Mouse (Mus musculus) C2C12 (cell line): ENCODE measurements around the gene Gsto1. TPM values are rescaled to one million over a fixed set of nuclear protein-coding genes. Genes with fewer than 3 reads are reported as not detected.

ENCODE experiments used
- H3K27me3 ChIP-seq: one replicate; pipeline ENCODE4 v1.6.1; 2011; ENCODE audit not compliant: control insufficient read depth, insufficient read depth, insufficient read length
- H3K36me3 ChIP-seq: one replicate; pipeline ENCODE4 v1.6.1; 2011; ENCODE audit not compliant: control insufficient read depth, insufficient read depth
- H3K4me3 ChIP-seq: one replicate; pipeline ENCODE4 v1.5.1; 2011; ENCODE audit warnings: mild to moderate bottlenecking, control low read depth; ENCODE audit not compliant: poor library complexity, insufficient read depth, severe bottlenecking
- H3K79me2 ChIP-seq: one replicate; pipeline ENCODE4 v1.6.1; 2011; ENCODE audit not compliant: control insufficient read depth, insufficient read depth
- H3K79me3 ChIP-seq: one replicate; pipeline ENCODE4 v1.6.1; 2011; ENCODE audit warnings: low read depth, control low read depth
- H3ac ChIP-seq: one replicate; pipeline ENCODE3; 2011; ENCODE audit warnings: low read depth; ENCODE audit not compliant: control insufficient read depth, insufficient read length
- CEBPB ChIP-seq: IDR thresholded peaks from one replicate; pipeline ENCODE4 v1.6.1; 2011; ENCODE audit warnings: low read depth, mild to moderate bottlenecking, control low read depth, moderate library complexity
- CTCF ChIP-seq: IDR thresholded peaks from one replicate; pipeline ENCODE4 v1.5.1; 2011; ENCODE audit not compliant: control insufficient read depth, insufficient read depth, insufficient read length
- FOSL1 ChIP-seq: IDR thresholded peaks from one replicate; pipeline ENCODE4 v1.8.0; 2011; ENCODE audit warnings: mild to moderate bottlenecking, low read length; ENCODE audit not compliant: poor library complexity, insufficient read depth, severe bottlenecking
- MAX ChIP-seq: IDR thresholded peaks from one replicate; pipeline ENCODE4 v1.6.1; 2011; ENCODE audit warnings: mild to moderate bottlenecking, control low read depth
- MYOD1 ChIP-seq: IDR thresholded peaks from one replicate; pipeline ENCODE4 v1.6.1; 2011; ENCODE audit warnings: low read depth; ENCODE audit not compliant: control insufficient read depth, insufficient read length
- MYOG ChIP-seq: IDR thresholded peaks from one replicate; pipeline ENCODE4 v1.6.1; 2011; ENCODE audit not compliant: control insufficient read depth, insufficient read length; ENCODE audit errors: extremely low read depth
- USF1 ChIP-seq: IDR thresholded peaks from one replicate; pipeline ENCODE4 v1.6.1; 2011; ENCODE audit warnings: low read depth, mild to moderate bottlenecking, control low read depth, moderate library complexity
- polyA plus RNA-seq: library from polyadenylated mRNA; unstranded; fragments of >200 nt; fragmentation: generic; extraction: Trizol; gene quantifications from one replicate; pipeline ENCODE4 v1.2.1, GENCODE M21; 2012; ENCODE audit warnings: missing spikeins

Gene Gsto1
- polyA plus RNA-seq, 1 experiment: 272 TPM

- Histone ChIP-seq H3K4me3 (no peak overlapping the region), H3ac (no peak overlapping the region), H3K27me3 (no peaks in the 10 kb centered on the region), H3K79me3 (no peaks in the 10 kb centered on the region), H3K36me3 (no peaks in the 10 kb centered on the region), H3K79me2 (no peaks in the 10 kb centered on the region)
- TF ChIP-seq CEBPB (no peak), MAX (no peak), FOSL1 (no peak), MYOG (no peak), MYOD1 (no peak), CTCF (no peak), USF1 (no peak)
Measured at GRCm38 (mm10) chr19:47884296-47885085, 29.7 kb downstream of the Gsto1 start.

- Histone ChIP-seq H3K4me3 (no peak overlapping the region), H3K36me3 (no peaks in the 10 kb centered on the region), H3K27me3 (no peaks in the 10 kb centered on the region), H3K79me3 (no peaks in the 10 kb centered on the region), H3K79me2 (no peaks in the 10 kb centered on the region), H3ac (peak overlapping the region; percentile 8)
- TF ChIP-seq MAX (peak; percentile 85), MYOG (no peak)
Measured at GRCm38 (mm10) chr19:47885191-47885743, 30.5 kb downstream of the Gsto1 start.

- no peak for TF ChIP-seq CEBPB
- TF ChIP-seq CTCF: no peak
- TF ChIP-seq USF1: no peak
- TF ChIP-seq MYOD1: no peak
- no peak for TF ChIP-seq MYOG
- TF ChIP-seq MAX: no peak
- TF ChIP-seq FOSL1: no peak
- no peaks in the 10 kb centered on the region for H3K27me3 ChIP-seq
- no peaks in the 10 kb centered on the region for H3K79me3 ChIP-seq
- no peak overlapping the region for H3ac ChIP-seq
- no peaks in the 10 kb centered on the region for H3K79me2 ChIP-seq
- H3K4me3 ChIP-seq: no peak overlapping the region
- no peaks in the 10 kb centered on the region for H3K36me3 ChIP-seq
Measured at GRCm38 (mm10) chr19:47885886-47886285, 31.1 kb downstream of the Gsto1 start.

DNA sequence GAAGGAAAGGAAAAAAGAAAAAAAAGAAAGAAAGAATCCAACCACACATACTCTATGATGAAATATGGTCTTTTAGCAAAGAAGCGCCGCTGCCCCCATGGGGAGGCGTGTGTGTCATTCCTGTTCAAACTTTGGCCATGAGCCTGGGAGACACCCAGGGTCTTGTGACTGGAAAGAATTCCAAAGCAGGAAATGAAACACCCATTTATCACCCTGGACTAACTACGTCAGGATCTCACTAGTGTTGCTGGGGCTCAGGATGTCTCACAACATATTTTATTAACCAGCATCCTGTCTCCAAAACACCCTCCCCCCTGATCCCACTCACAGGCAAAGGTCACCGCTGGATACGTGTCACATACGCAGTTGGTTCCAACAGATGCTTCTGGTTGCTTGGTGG, 31.8 kb downstream of the Gsto1 start:
- Histone ChIP-seq H3K79me3 (no peaks in the 10 kb centered on the region), H3K79me2 (no peaks in the 10 kb centered on the region), H3K27me3 (no peaks in the 10 kb centered on the region), H3K36me3 (no peaks in the 10 kb centered on the region), H3ac (no peak overlapping the region), H3K4me3 (no peak overlapping the region)
- no peak for TF ChIP-seq MAX
- TF ChIP-seq CTCF: no peak
- TF ChIP-seq MYOG: no peak
- TF ChIP-seq FOSL1: no peak
- TF ChIP-seq USF1: peak; percentile 75
- TF ChIP-seq CEBPB: peak; percentile 79
- peak; percentile 54 for TF ChIP-seq MYOD1

DNA sequence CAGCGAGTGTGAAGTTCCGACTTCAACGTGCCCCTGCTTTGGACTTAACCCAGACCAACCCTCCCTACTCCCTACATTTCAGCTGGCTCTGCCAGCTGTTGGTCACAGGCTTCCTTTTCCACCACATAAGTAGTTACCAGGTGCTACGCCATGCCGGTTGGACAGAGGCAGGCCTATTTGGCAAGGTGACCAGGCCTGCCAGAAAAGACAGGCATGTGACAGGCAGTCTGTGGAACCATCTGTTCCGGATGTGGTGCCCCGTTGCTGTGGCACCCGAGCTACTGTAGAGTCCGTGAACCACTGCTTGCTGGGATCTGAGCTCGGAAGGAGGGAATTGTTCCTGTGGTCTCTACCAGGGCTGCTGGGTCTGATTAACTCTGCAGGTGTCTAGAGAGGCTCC, 32.6 kb downstream of the Gsto1 start:
- H3K79me3 ChIP-seq: no peaks in the 10 kb centered on the region
- no peaks in the 10 kb centered on the region for H3K79me2 ChIP-seq
- H3K36me3 ChIP-seq: no peaks in the 10 kb centered on the region
- TF ChIP-seq MAX (no peak), MYOG (no peak), MYOD1 (peak; percentile 82), USF1 (peak; percentile 47), CEBPB (no peak), FOSL1 (no peak), CTCF (no peak)
- H3ac ChIP-seq: no peak overlapping the region
- no peaks in the 10 kb centered on the region for H3K27me3 ChIP-seq
- no peak overlapping the region for H3K4me3 ChIP-seq
